Mouse (Mus musculus): Measurements from ENCODE around the gene Brsk2. TPM values are rescaled to one million over a fixed set of nuclear protein-coding genes. Genes with fewer than 3 reads are reported as not detected.
A peak's percentile ranks its signal among the peaks of the same experiment; 100 is the strongest.

Brsk2 gene
- polyA plus RNA-seq, 1 experiment from 2014 or later = 25.8 TPM

GRCm38 (mm10) chr7:141961491-141961890 is 11.9 kb downstream of the Brsk2 start:
- Histone ChIP-seq H3K27me3 (ENCODE audit: control insufficient read depth, insufficient read depth, low read length) (no peaks in the 10 kb centered on the region), H3K9me3 (ENCODE audit: control insufficient read depth, low read length) (no peaks in the 10 kb centered on the region), H3K9ac (replicated peaks; ENCODE audit: low read depth, low read length) (no peak overlapping the region), H3K27ac (ENCODE audit: low read depth, low read length) (no peak overlapping the region), H3K4me3 (ENCODE audit: low read depth, low read length) (no peak overlapping the region), H3K4me1 (ENCODE audit: control insufficient read depth, insufficient read depth, low read length) (peaks cover 53% of the 10 kb centered on the region), H3K4me2 (ENCODE audit: low read depth, low read length) (no peak overlapping the region), H3K36me3 (ENCODE audit: control insufficient read depth, insufficient read depth, low read length) (no peaks in the 10 kb centered on the region)
- 61% methylated on average over 3 of the region's 3 CpGs for WGBS
- ATAC-seq (ENCODE audit: low read depth) = no peak

- ATAC-seq (ENCODE audit: low read depth) = peak; percentile 39; the same call in 1 of the 2 replicates
These were observed 13.0 kb downstream of the Brsk2 start for GRCm38 (mm10) chr7:141962521-141962920.

GRCm38 (mm10) chr7:141966281-141966680 is 16.7 kb downstream of the Brsk2 start:
- Histone ChIP-seq H3K4me3 (ENCODE audit: low read depth, low read length) (no peak overlapping the region), H3K4me1 (ENCODE audit: control insufficient read depth, insufficient read depth, low read length) (peaks cover 28% of the 10 kb centered on the region), H3K27ac (ENCODE audit: low read depth, low read length) (no peak overlapping the region), H3K9ac (replicated peaks; ENCODE audit: low read depth, low read length) (no peak overlapping the region), H3K4me2 (ENCODE audit: low read depth, low read length) (no peak overlapping the region), H3K27me3 (ENCODE audit: control insufficient read depth, insufficient read depth, low read length) (no peaks in the 10 kb centered on the region), H3K9me3 (ENCODE audit: control insufficient read depth, low read length) (no peaks in the 10 kb centered on the region), H3K36me3 (ENCODE audit: control insufficient read depth, insufficient read depth, low read length) (no peaks in the 10 kb centered on the region)
- WGBS = 83% methylated on average over 2 of the region's 2 CpGs
- no peak for ATAC-seq (ENCODE audit: low read depth)

More at GRCm38 (mm10) chr7:141962521-141962920, 13.0 kb downstream of the Brsk2 start:
- Histone ChIP-seq H3K9me3 (ENCODE audit: control insufficient read depth, low read length) (no peaks in the 10 kb centered on the region), H3K4me2 (ENCODE audit: low read depth, low read length) (no peak overlapping the region), H3K27ac (ENCODE audit: low read depth, low read length) (no peak overlapping the region), H3K36me3 (ENCODE audit: control insufficient read depth, insufficient read depth, low read length) (no peaks in the 10 kb centered on the region), H3K27me3 (ENCODE audit: control insufficient read depth, insufficient read depth, low read length) (no peaks in the 10 kb centered on the region), H3K4me3 (ENCODE audit: low read depth, low read length) (no peak overlapping the region), H3K9ac (replicated peaks; ENCODE audit: low read depth, low read length) (no peak overlapping the region), H3K4me1 (ENCODE audit: control insufficient read depth, insufficient read depth, low read length) (peaks cover 44% of the 10 kb centered on the region)
- 91% methylated on average over 3 of the region's 3 CpGs for WGBS

- ATAC-seq (ENCODE audit: low read depth) = no peak
These were observed 23.5 kb downstream of the Brsk2 start for GRCm38 (mm10) chr7:141972831-141973619.

GRCm38 (mm10) chr7:141978003-141978402 is 28.5 kb downstream of the Brsk2 start:
- peak; percentile 33; the same call in 1 of the 2 replicates for ATAC-seq (ENCODE audit: low read depth)
- no peak overlapping the region for H3K27ac ChIP-seq (ENCODE audit: low read depth, low read length)
- no peak overlapping the region for H3K4me3 ChIP-seq (ENCODE audit: low read depth, low read length)

More at GRCm38 (mm10) chr7:141972831-141973619, 23.5 kb downstream of the Brsk2 start:
- no peak overlapping the region for H3K27ac ChIP-seq (ENCODE audit: low read depth, low read length)
- peaks cover 13% of the 10 kb centered on the region for H3K4me1 ChIP-seq (ENCODE audit: control insufficient read depth, insufficient read depth, low read length)
- no peak overlapping the region for H3K4me2 ChIP-seq (ENCODE audit: low read depth, low read length)
- H3K9ac ChIP-seq (replicated peaks; ENCODE audit: low read depth, low read length) = no peak overlapping the region
- no peaks in the 10 kb centered on the region for H3K36me3 ChIP-seq (ENCODE audit: control insufficient read depth, insufficient read depth, low read length)
- H3K4me3 ChIP-seq (ENCODE audit: low read depth, low read length) = no peak overlapping the region
- 43% methylated on average over 7 of the region's 7 CpGs for WGBS
- no peaks in the 10 kb centered on the region for H3K9me3 ChIP-seq (ENCODE audit: control insufficient read depth, low read length)
- no peaks in the 10 kb centered on the region for H3K27me3 ChIP-seq (ENCODE audit: control insufficient read depth, insufficient read depth, low read length)

GRCm38 (mm10) chr7:141979247-141979646 is 29.7 kb downstream of the Brsk2 start:
- no peaks in the 10 kb centered on the region for H3K4me1 ChIP-seq (ENCODE audit: control insufficient read depth, insufficient read depth, low read length)
- peaks cover 3% of the 10 kb centered on the region for H3K36me3 ChIP-seq (ENCODE audit: control insufficient read depth, insufficient read depth, low read length)
- no peak overlapping the region for H3K4me2 ChIP-seq (ENCODE audit: low read depth, low read length)
- no peak for ATAC-seq (ENCODE audit: low read depth)
- H3K9ac ChIP-seq (replicated peaks; ENCODE audit: low read depth, low read length) = no peak overlapping the region
- H3K27me3 ChIP-seq (ENCODE audit: control insufficient read depth, insufficient read depth, low read length) = no peaks in the 10 kb centered on the region
- no peak overlapping the region for H3K27ac ChIP-seq (ENCODE audit: low read depth, low read length)
- 88% methylated on average over 4 of the region's 4 CpGs for WGBS
- no peak overlapping the region for H3K4me3 ChIP-seq (ENCODE audit: low read depth, low read length)
- no peaks in the 10 kb centered on the region for H3K9me3 ChIP-seq (ENCODE audit: control insufficient read depth, low read length)

More at GRCm38 (mm10) chr7:141978003-141978402, 28.5 kb downstream of the Brsk2 start:
- H3K9ac ChIP-seq (replicated peaks; ENCODE audit: low read depth, low read length) = no peak overlapping the region
- no peaks in the 10 kb centered on the region for H3K4me1 ChIP-seq (ENCODE audit: control insufficient read depth, insufficient read depth, low read length)
- 52% methylated on average over 6 of the region's 6 CpGs for WGBS
- no peak overlapping the region for H3K4me2 ChIP-seq (ENCODE audit: low read depth, low read length)
- H3K27me3 ChIP-seq (ENCODE audit: control insufficient read depth, insufficient read depth, low read length) = no peaks in the 10 kb centered on the region
- H3K9me3 ChIP-seq (ENCODE audit: control insufficient read depth, low read length) = no peaks in the 10 kb centered on the region
- no peaks in the 10 kb centered on the region for H3K36me3 ChIP-seq (ENCODE audit: control insufficient read depth, insufficient read depth, low read length)

- Histone ChIP-seq H3K4me1 (ENCODE audit: control insufficient read depth, insufficient read depth, low read length) (no peaks in the 10 kb centered on the region), H3K9me3 (ENCODE audit: control insufficient read depth, low read length) (no peaks in the 10 kb centered on the region), H3K4me2 (ENCODE audit: low read depth, low read length) (no peak overlapping the region), H3K4me3 (ENCODE audit: low read depth, low read length) (no peak overlapping the region), H3K9ac (replicated peaks; ENCODE audit: low read depth, low read length) (no peak overlapping the region), H3K27ac (ENCODE audit: low read depth, low read length) (no peak overlapping the region), H3K27me3 (ENCODE audit: control insufficient read depth, insufficient read depth, low read length) (no peaks in the 10 kb centered on the region), H3K36me3 (ENCODE audit: control insufficient read depth, insufficient read depth, low read length) (peaks cover 14% of the 10 kb centered on the region)
- WGBS = 92% methylated on average over 7 of the region's 7 CpGs
- no peak for ATAC-seq (ENCODE audit: low read depth)
These were observed 31.7 kb downstream of the Brsk2 start for GRCm38 (mm10) chr7:141981237-141981636.

- Histone ChIP-seq H3K27me3 (ENCODE audit: control insufficient read depth, insufficient read depth, low read length) (no peaks in the 10 kb centered on the region), H3K4me3 (ENCODE audit: low read depth, low read length) (no peak overlapping the region), H3K4me2 (ENCODE audit: low read depth, low read length) (no peak overlapping the region), H3K27ac (ENCODE audit: low read depth, low read length) (no peak overlapping the region), H3K4me1 (ENCODE audit: control insufficient read depth, insufficient read depth, low read length) (no peaks in the 10 kb centered on the region), H3K9me3 (ENCODE audit: control insufficient read depth, low read length) (no peaks in the 10 kb centered on the region), H3K36me3 (ENCODE audit: control insufficient read depth, insufficient read depth, low read length) (peaks cover 73% of the 10 kb centered on the region), H3K9ac (replicated peaks; ENCODE audit: low read depth, low read length) (no peak overlapping the region)
- 81% methylated on average over 7 of the region's 7 CpGs for WGBS
- ATAC-seq (ENCODE audit: low read depth) = no peak
These were observed 38.8 kb downstream of the Brsk2 start for GRCm38 (mm10) chr7:141988314-141988806.

GRCm38 (mm10) chr7:141991183-141991582 is 41.6 kb downstream of the Brsk2 start:
- Histone ChIP-seq H3K4me3 (ENCODE audit: low read depth, low read length) (no peak overlapping the region), H3K9me3 (ENCODE audit: control insufficient read depth, low read length) (no peaks in the 10 kb centered on the region), H3K4me1 (ENCODE audit: control insufficient read depth, insufficient read depth, low read length) (no peaks in the 10 kb centered on the region), H3K27me3 (ENCODE audit: control insufficient read depth, insufficient read depth, low read length) (no peaks in the 10 kb centered on the region), H3K36me3 (ENCODE audit: control insufficient read depth, insufficient read depth, low read length) (peaks cover 80% of the 10 kb centered on the region), H3K27ac (ENCODE audit: low read depth, low read length) (no peak overlapping the region), H3K9ac (replicated peaks; ENCODE audit: low read depth, low read length) (no peak overlapping the region), H3K4me2 (ENCODE audit: low read depth, low read length) (no peak overlapping the region)
- WGBS = 88% methylated on average over 2 of the region's 2 CpGs
- ATAC-seq (ENCODE audit: low read depth) = no peak

Measured in neural tube, embryonic 14.5 days (tissue).